Mouse (Mus musculus): ENCODE results near the gene Ccdc114. TPM values are rescaled to one million over a fixed set of nuclear protein-coding genes. Genes with fewer than 3 reads are reported as not detected.

Ccdc114 gene
- total and polyA plus RNA-seq, 3 experiments: 0.07 to 0.22 TPM; not detected in 1

GRCm38 (mm10) chr7:45917004-45917704, 6.7 kb upstream of the Ccdc114 start:
- TF ChIP-seq CTCF (IDR thresholded peaks at IDR 0.05; ENCODE audit: low read depth, low read length) (no peak), POLR2AphosphoS5 (IDR thresholded peaks at IDR 0.05; ENCODE audit: insufficient replicate concordance, low read depth, low read length) (no peak), TAL1 (conservative IDR thresholded peaks at IDR 0.05; ENCODE audit: low read depth, low read length) (no peak), GATA2 (IDR thresholded peaks at IDR 0.05; ENCODE audit: borderline replicate concordance, low read depth, low read length) (no peak), GATA1 (IDR thresholded peaks at IDR 0.05; ENCODE audit: borderline replicate concordance, low read length) (no peak)
- no peaks in the 10 kb centered on the region for H3K9me3 ChIP-seq (replicated peaks)
- H3K4me1 ChIP-seq (ENCODE audit: insufficient read depth, low read depth, low read length): peaks cover 13% of the 10 kb centered on the region
- ATAC-seq (ENCODE audit: extremely low read depth, insufficient number of reproducible peaks, low FRiP score, poor library complexity, severe bottlenecking) (no peak), DNase-seq (ENCODE audit: low spot score) (no peak)
- H3K27me3 ChIP-seq (ENCODE audit: insufficient read depth, low read length): peaks cover 12% of the 10 kb centered on the region
- no peak overlapping the region for H3K4me3 ChIP-seq (ENCODE audit: low read depth, low read length)
- H3K36me3 ChIP-seq (replicated peaks): peaks cover 37% of the 10 kb centered on the region

GRCm38 (mm10) chr7:45917926-45918325, 5.9 kb upstream of the Ccdc114 start:
- Histone ChIP-seq H3K9me3 (replicated peaks) (no peaks in the 10 kb centered on the region), H3K4me1 (ENCODE audit: insufficient read depth, low read depth, low read length) (peaks cover 15% of the 10 kb centered on the region), H3K4me3 (ENCODE audit: low read depth, low read length) (no peak overlapping the region), H3K36me3 (replicated peaks) (peaks cover 36% of the 10 kb centered on the region), H3K27me3 (ENCODE audit: insufficient read depth, low read length) (peaks cover 14% of the 10 kb centered on the region)
- no peak for DNase-seq (ENCODE audit: low spot score)
- TF ChIP-seq CTCF (IDR thresholded peaks at IDR 0.05; ENCODE audit: low read depth, low read length) (no peak), POLR2AphosphoS5 (IDR thresholded peaks at IDR 0.05; ENCODE audit: insufficient replicate concordance, low read depth, low read length) (no peak), GATA2 (IDR thresholded peaks at IDR 0.05; ENCODE audit: borderline replicate concordance, low read depth, low read length) (no peak), GATA1 (IDR thresholded peaks at IDR 0.05; ENCODE audit: borderline replicate concordance, low read length) (no peak), TAL1 (conservative IDR thresholded peaks at IDR 0.05; ENCODE audit: low read depth, low read length) (no peak)
- ATAC-seq (ENCODE audit: extremely low read depth, insufficient number of reproducible peaks, low FRiP score, poor library complexity, severe bottlenecking): no peak

DNA sequence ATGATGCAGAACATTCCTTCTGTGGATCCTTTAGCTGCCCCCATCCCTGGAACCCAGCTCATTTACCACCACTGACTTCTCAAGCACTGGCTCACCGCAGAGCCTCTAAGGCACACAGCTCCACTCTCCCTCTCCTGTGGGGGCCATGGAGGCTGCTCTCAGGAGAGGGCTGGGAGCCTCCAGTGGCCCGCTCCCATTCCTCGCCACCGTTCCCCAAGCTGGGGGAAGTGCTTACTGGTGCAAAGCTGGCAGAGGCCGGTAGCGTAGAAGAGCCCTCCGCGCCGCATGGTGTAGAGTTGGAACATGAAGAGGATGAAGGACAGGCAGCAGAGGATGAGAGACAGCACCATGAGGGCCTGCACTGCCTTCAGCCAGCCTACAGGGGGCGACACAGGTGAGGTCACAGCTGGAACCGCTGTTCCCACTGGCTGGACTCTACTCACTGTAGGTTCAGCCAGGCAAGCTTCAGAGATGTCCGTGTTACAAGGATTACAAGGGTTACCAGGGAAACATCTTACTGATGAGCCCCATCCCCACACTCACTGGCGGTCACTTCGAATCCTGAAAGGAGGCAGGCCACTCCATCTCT, 4.7 kb upstream of the Ccdc114 start:
- Histone ChIP-seq H3K27me3 (ENCODE audit: insufficient read depth, low read length) (peaks cover 17% of the 10 kb centered on the region), H3K4me1 (ENCODE audit: insufficient read depth, low read depth, low read length) (peaks cover 17% of the 10 kb centered on the region), H3K9me3 (replicated peaks) (no peaks in the 10 kb centered on the region), H3K36me3 (replicated peaks) (peaks cover 23% of the 10 kb centered on the region), H3K4me3 (ENCODE audit: low read depth, low read length) (no peak overlapping the region)
- TF ChIP-seq TAL1 (conservative IDR thresholded peaks at IDR 0.05; ENCODE audit: low read depth, low read length) (no peak), CTCF (IDR thresholded peaks at IDR 0.05; ENCODE audit: low read depth, low read length) (peak; percentile 66)
- ATAC-seq (ENCODE audit: extremely low read depth, insufficient number of reproducible peaks, low FRiP score, poor library complexity, severe bottlenecking) (no peak), DNase-seq (ENCODE audit: low spot score) (no peak)

DNA sequence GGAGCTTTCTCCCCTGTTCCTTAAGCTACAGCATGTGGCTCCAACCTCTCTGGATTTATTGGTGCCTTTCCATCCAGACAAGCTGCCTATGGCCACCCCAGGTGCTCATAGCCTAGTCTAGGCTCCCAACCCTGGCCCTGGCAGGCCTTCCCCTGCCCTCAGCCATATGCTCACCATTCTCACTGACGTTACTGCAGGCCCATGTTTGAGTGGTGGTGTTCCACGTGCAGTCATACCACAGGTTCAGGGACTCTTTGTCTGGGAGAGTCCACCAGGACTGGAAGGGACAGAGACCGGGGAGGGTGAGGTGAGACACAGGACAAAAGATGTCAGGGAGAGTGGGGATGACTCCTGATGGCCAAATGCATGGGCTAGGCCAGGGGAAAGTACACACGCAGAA, 4.1 kb upstream of the Ccdc114 start:
- peaks cover 17% of the 10 kb centered on the region for H3K4me1 ChIP-seq (ENCODE audit: insufficient read depth, low read depth, low read length)
- TF ChIP-seq TAL1 (conservative IDR thresholded peaks at IDR 0.05; ENCODE audit: low read depth, low read length) (no peak), CTCF (IDR thresholded peaks at IDR 0.05; ENCODE audit: low read depth, low read length) (no peak), GATA1 (IDR thresholded peaks at IDR 0.05; ENCODE audit: borderline replicate concordance, low read length) (no peak), POLR2AphosphoS5 (IDR thresholded peaks at IDR 0.05; ENCODE audit: insufficient replicate concordance, low read depth, low read length) (no peak), GATA2 (IDR thresholded peaks at IDR 0.05; ENCODE audit: borderline replicate concordance, low read depth, low read length) (no peak)
- DNase-seq (ENCODE audit: low spot score) (no peak), ATAC-seq (ENCODE audit: extremely low read depth, insufficient number of reproducible peaks, low FRiP score, poor library complexity, severe bottlenecking) (no peak)
- H3K27me3 ChIP-seq (ENCODE audit: insufficient read depth, low read length): peaks cover 19% of the 10 kb centered on the region
- no peak overlapping the region for H3K4me3 ChIP-seq (ENCODE audit: low read depth, low read length)
- peaks cover 18% of the 10 kb centered on the region for H3K36me3 ChIP-seq (replicated peaks)
- no peaks in the 10 kb centered on the region for H3K9me3 ChIP-seq (replicated peaks)

DNA sequence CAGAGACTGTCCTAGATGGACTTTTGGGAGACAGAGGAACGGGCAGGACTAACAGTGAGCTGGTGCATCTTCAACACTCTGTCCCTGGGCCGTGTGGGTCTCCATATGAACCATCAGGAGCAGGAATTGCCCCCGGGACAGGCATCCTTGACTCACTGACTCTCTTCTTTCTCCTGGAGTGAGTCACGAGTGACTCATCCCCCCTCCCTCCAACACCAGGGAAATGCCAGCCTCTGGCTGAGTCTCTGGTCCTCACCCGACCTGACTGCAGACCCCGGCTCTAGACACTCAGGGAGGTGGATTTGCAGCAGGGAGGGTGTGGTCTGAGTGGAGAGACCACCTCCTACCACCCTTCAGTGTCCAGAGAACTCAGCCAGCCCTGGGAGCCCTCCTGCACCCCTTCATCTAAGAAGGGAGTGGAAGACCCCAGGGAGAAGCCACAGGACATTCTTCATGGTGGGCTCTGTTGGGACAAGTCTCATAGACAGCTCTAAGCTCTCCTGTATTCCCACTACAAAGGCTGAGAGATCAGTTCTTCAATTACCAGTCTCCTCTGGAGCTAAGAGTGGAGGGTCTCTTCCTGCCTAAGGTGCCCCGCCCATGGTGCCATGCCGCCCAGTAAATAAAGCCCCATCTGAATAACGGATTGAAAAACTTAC, 3.2 kb upstream of the Ccdc114 start:
- Histone ChIP-seq H3K9me3 (replicated peaks) (no peaks in the 10 kb centered on the region), H3K4me1 (ENCODE audit: insufficient read depth, low read depth, low read length) (peaks cover 17% of the 10 kb centered on the region), H3K27me3 (ENCODE audit: insufficient read depth, low read length) (peaks cover 19% of the 10 kb centered on the region), H3K4me3 (ENCODE audit: low read depth, low read length) (no peak overlapping the region), H3K36me3 (replicated peaks) (peaks cover 9% of the 10 kb centered on the region)
- TF ChIP-seq CTCF (IDR thresholded peaks at IDR 0.05; ENCODE audit: low read depth, low read length) (no peak), TAL1 (conservative IDR thresholded peaks at IDR 0.05; ENCODE audit: low read depth, low read length) (no peak), GATA2 (IDR thresholded peaks at IDR 0.05; ENCODE audit: borderline replicate concordance, low read depth, low read length) (no peak)
- no peak for ATAC-seq (ENCODE audit: extremely low read depth, insufficient number of reproducible peaks, low FRiP score, poor library complexity, severe bottlenecking)
- no peak for DNase-seq (ENCODE audit: low spot score)

GRCm38 (mm10) chr7:45921242-45921621, 2.6 kb upstream of the Ccdc114 start, which contains the start of gene Emp3:
Gene Emp3 (minus strand): TSS chr7:45921404.
- peaks cover 17% of the 10 kb centered on the region for H3K4me1 ChIP-seq (ENCODE audit: insufficient read depth, low read depth, low read length)
- DNase-seq (ENCODE audit: low spot score) (no peak), ATAC-seq (ENCODE audit: extremely low read depth, insufficient number of reproducible peaks, low FRiP score, poor library complexity, severe bottlenecking) (no peak)
- no peak within 1 kb of the TSS for H3K4me3 ChIP-seq (ENCODE audit: low read depth, low read length)
- no peaks in the 10 kb centered on the region for H3K9me3 ChIP-seq (replicated peaks)
- peaks cover 19% of the 10 kb centered on the region for H3K27me3 ChIP-seq (ENCODE audit: insufficient read depth, low read length)
- peaks cover 3% of the 10 kb centered on the region for H3K36me3 ChIP-seq (replicated peaks)
- TF ChIP-seq GATA1 (IDR thresholded peaks at IDR 0.05; ENCODE audit: borderline replicate concordance, low read length) (no peak), GATA2 (IDR thresholded peaks at IDR 0.05; ENCODE audit: borderline replicate concordance, low read depth, low read length) (no peak), POLR2AphosphoS5 (IDR thresholded peaks at IDR 0.05; ENCODE audit: insufficient replicate concordance, low read depth, low read length) (no peak), CTCF (IDR thresholded peaks at IDR 0.05; ENCODE audit: low read depth, low read length) (no peak), TAL1 (conservative IDR thresholded peaks at IDR 0.05; ENCODE audit: low read depth, low read length) (no peak)

All from G1E (cell line).